Mouse (Mus musculus) B cell, adult 67 days (primary cell): ENCODE measurements around the gene Csnk1d. TPM values are rescaled to one million over a fixed set of nuclear protein-coding genes. Genes with fewer than 3 reads are reported as not detected.

Source experiments
- total RNA-seq, 2 experiments: library from RNA; stranded (reverse); gene quantifications; 4 replicates each; pipeline ENCODE4 v1.2.4; 2023

Csnk1d gene
- total RNA-seq: 100 to 1,000 TPM; 134 to 142 TPM

DNA sequence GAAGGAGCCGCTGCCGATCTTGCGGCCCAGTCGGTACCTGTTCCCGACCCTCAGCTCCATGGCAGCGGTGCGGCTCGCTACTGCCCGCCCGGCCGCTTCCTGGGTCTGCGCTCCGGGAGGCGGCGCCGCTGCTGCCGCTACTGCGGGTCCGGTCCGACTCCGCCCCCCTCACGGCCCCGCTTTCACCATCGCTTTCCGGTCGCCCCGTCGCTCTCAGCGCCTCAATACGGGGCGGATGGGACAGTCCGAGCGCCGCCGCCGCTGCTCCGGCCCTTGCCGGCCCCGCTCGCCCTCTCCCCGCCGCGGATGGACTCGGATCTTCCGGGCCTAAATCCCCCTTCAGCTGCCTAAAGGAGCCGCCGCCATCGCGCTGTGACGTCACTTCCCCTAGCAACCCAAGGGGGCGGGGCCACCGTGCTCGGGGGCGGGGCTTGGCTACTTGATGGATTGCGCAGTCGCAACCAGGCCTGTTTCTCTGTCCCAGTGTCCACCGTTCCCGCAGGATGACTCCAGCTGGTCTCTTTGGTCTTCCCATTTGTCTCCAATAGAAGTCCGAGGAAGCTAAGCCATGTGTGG is at the start of gene Csnk1d:
Csnk1d (minus strand) TSS at position 380 of the 576 bp plus-strand sequence.

DNA sequence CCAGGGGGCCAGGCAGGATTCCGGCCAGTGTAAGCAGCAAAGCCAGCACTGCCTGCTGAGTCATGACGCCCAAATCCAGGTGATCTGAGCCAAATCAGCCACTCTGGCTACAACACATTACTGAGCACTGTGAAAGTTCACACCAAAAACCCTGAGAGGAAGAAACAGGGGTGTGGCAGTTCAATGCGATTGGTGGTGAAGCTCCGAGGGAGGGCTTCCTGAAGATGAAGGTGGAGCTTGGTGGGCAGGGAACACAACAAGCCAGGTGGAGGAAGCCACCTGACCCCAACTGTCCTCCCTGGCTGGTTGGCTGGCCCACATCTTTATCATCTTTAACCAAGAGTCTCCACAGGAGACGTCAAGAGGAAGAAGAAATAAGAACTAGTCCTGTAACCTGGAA is 48.2 kb upstream of the Csnk1d start, which contains the start of gene Cd7:
Cd7 (minus strand) TSS at position 117 of the 400 bp plus-strand sequence.

DNA sequence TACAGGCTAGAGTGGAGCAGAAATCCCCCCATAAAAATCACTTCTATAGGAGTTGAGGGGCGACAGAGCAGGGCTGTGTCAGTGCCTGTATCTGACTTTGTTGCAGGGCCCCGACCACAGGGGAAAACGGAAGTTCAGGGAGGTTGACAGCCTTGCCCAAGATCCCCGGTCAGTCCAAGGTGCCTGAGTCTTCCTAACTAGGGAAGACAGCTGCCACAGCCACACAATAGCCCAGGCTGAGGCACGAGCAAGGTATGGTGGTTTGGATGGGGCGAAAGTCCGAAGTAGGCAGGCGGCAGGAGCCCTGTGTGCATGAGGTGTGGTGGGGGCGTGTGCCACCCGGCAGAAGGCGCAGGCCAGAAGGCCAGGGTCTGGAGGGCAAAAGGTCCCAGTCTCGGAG is 42.8 kb downstream of the Csnk1d start, which contains the start of gene Slc16a3:
Slc16a3 (plus strand) TSS at position 153 of the 400 bp plus-strand sequence.

DNA sequence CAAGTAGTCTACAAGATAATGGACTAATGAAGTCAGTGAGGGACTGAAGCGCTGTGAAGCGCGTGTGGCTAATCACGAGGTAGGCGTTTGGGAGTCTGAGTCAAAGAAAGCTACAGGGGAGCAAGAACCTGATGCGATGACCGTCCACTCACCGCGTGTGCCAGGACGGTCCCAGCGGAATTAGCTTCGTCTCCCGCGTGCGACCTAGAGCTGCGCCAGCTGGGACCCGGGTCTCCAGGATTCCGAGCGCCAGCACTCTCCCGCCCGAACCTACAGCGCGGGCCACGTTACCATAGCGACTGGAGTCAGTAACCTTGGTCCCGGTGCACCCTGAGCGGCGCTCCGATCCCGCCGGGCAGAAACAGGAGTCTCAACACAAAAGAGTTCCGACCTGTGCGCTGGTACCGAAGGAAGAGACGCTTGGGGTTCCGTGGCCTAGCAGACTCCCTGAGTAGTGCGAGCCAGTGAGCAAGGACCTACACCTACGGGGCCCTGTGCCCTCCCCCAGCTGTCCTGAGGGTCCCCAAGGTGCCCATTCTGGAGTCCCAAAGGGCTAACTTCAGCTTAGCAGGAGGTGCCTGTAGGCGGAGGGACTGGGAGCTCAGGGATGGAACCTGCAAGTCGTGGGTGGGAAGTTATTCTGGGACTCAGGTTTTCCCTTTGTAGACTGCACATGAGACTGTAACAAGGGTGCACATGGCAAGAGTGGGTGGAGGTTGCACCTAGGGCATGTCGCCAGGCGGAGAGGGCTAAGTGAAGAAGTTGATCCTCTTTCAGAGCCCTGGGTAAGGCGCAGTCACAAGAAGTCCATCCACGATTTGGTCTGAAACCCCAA is 58.3 kb downstream of the Csnk1d start, which contains the start of gene Ccdc57:
Ccdc57 (minus strand) TSS at position 309 of the 835 bp plus-strand sequence.

Other genes starting within 250 kb of the Csnk1d start
- gene Hmga1b, start 228.5 kb downstream of the Csnk1d start, total RNA-seq: 10 to 100 TPM; 32.7 to 39.2 TPM
- gene Rfng, start 207.1 kb downstream of the Csnk1d start, total RNA-seq: 10 to 100 TPM; 14.3 to 15.5 TPM
- 10 to 100 TPM; 75.3 to 86.7 TPM for gene Gps1, start 207.1 kb downstream of the Csnk1d start, total RNA-seq
- gene Dus1l, start 194.9 kb downstream of the Csnk1d start, total RNA-seq: 10 to 100 TPM; 62.1 to 78.8 TPM
- 100 to 1,000 TPM; 107 to 111 TPM for gene Fasn, start 166.8 kb downstream of the Csnk1d start, total RNA-seq
- 1 to 10 TPM in 1 of 2 experiments, under 1 TPM in 1; 0.83 to 1.4 TPM for gene Ccdc57, start 58.5 kb downstream of the Csnk1d start, total RNA-seq
- 1 to 10 TPM in 1 of 2 experiments, under 1 TPM in 1; 0.65 to 2.3 TPM for gene Slc16a3, start 42.9 kb downstream of the Csnk1d start, total RNA-seq
- 1 to 10 TPM; 6.8 to 9.7 TPM for gene Cd7, start 48.1 kb upstream of the Csnk1d start, total RNA-seq
- not detected for gene Sectm1b, start 72.2 kb upstream of the Csnk1d start, total RNA-seq
- not detected for gene Sectm1a, start 89.9 kb upstream of the Csnk1d start, total RNA-seq
- gene Tex19.2, start 127.3 kb upstream of the Csnk1d start, total RNA-seq: not detected
- not detected for gene Tex19.1, start 154.8 kb upstream of the Csnk1d start, total RNA-seq
- gene Uts2r, start 168.9 kb upstream of the Csnk1d start, total RNA-seq: not detected
- gene Hexdc, start 213.1 kb upstream of the Csnk1d start, total RNA-seq: 10 to 100 TPM; 16.7 to 21.5 TPM
- 10 to 100 TPM; 10.5 to 11.7 TPM for gene Ogfod3, start 213.4 kb upstream of the Csnk1d start, total RNA-seq
- 100 to 1,000 TPM; 118 to 135 TPM for gene Cybc1, start 238.0 kb upstream of the Csnk1d start, total RNA-seq
- gene Narf, start 245.9 kb upstream of the Csnk1d start, total RNA-seq: 10 to 100 TPM; 62.0 to 66.2 TPM